Mouse (Mus musculus) hindbrain, embryonic 14.5 days (tissue): ENCODE measurements around the gene Secisbp2l. TPM values are rescaled to one million over a fixed set of nuclear protein-coding genes. Genes with fewer than 3 reads are reported as not detected.

Experiments
- ATAC-seq: fragments of 200-750 bp; cut with Nextera tagmentation; 2 replicates; pipeline ENCODE4 v1.8.0; 2017; ENCODE audit warnings: moderate number of reproducible peaks, mild to moderate bottlenecking, moderate TSS enrichment, moderate library complexity; ENCODE audit not compliant: low FRiP score
- DNase-seq: peaks from one replicate; pipeline ENCODE4 v3.0.0-alpha.2; 2015; ENCODE audit warnings: low spot score
- H3K27ac ChIP-seq: fragments of 300-500 bp; sonication (generic); 2 replicates; pipeline ENCODE4 v1.5.1; 2014; ENCODE audit warnings: mild to moderate bottlenecking, moderate library complexity
- H3K27me3 ChIP-seq: fragments of 300-500 bp; sonication (generic); 2 replicates; pipeline ENCODE4 v1.6.1; 2014; ENCODE audit warnings: mild to moderate bottlenecking, low read length, mixed read lengths; ENCODE audit not compliant: control insufficient read depth, insufficient read depth
- H3K36me3 ChIP-seq: fragments of 300-500 bp; sonication (generic); replicated peaks from 2 replicates; pipeline ENCODE4 v1.6.1; 2014; ENCODE audit not compliant: control insufficient read depth, insufficient read depth
- H3K4me1 ChIP-seq: fragments of 300-500 bp; sonication (generic); replicated peaks from 2 replicates; pipeline ENCODE4 v1.6.1; 2014; ENCODE audit warnings: antibody characterized with exemption, low read length, mixed read lengths; ENCODE audit not compliant: control insufficient read depth, insufficient read depth
- H3K4me2 ChIP-seq: fragments of 300-500 bp; sonication (generic); replicated peaks from 2 replicates; pipeline ENCODE4 v1.6.1; 2014; ENCODE audit warnings: mild to moderate bottlenecking, moderate library complexity
- H3K4me3 ChIP-seq: fragments of 300-500 bp; sonication (generic); replicated peaks from 2 replicates; pipeline ENCODE4 v1.5.1; 2014; ENCODE audit warnings: mild to moderate bottlenecking, low read length
- H3K9ac ChIP-seq: fragments of 300-500 bp; sonication (generic); 2 replicates; pipeline ENCODE4 v1.6.1; 2014
- H3K9me3 ChIP-seq: fragments of 300-500 bp; sonication (generic); 2 replicates; pipeline ENCODE4 v1.6.1; 2016; ENCODE audit warnings: low read length; ENCODE audit not compliant: control insufficient read depth
- WGBS: fragments of 180-500 bp; shearing (Covaris S2); extraction: QIAGEN DNeasy Blood & Tissue Kit; methylation state at CpG from one replicate; pipeline ENCODE4 v1.1.7; 2014; 5-methylcytosine and 5-hydroxymethylcytosine counted together
- polyA plus RNA-seq: library from polyadenylated mRNA; unstranded; fragments of >200 nt; fragmentation: Nextera tagmentation; extraction: Ambion mirVana; gene quantifications from 2 replicates; pipeline ENCODE4 v1.2.1, GENCODE M21; 2014

Gene Secisbp2l
- polyA plus RNA-seq, 1 experiment from 2014 or later, result 37.2 TPM

DNA sequence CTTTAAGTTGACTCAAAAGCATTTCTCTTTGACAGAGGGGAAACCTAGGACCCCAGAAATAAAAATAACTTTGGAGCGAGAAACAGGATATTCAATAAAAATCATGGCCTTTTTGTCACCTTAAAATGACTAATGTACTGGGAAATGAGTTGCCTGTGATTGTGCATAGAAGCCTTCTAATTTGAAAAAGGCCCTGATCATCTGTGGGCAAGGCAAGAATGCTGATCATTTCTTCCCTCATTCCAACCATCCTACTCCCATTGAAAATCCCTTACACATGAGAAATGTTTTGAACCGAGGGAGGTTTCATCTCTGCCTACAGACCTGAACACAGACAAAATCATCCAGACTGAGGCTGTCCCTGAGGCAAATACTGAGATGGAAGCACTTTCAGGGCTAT is 79.8 kb downstream of the Secisbp2l start:
- ATAC-seq, result no peak
- H3K9ac ChIP-seq, result no peak overlapping the region
- no peaks in the 10 kb centered on the region for H3K27me3 ChIP-seq
- no peak overlapping the region for H3K4me3 ChIP-seq
- peaks cover 14% of the 10 kb centered on the region; the same call in 1 of the 2 replicates for H3K4me1 ChIP-seq
- no peaks in the 10 kb centered on the region for H3K36me3 ChIP-seq
- no peak overlapping the region for H3K4me2 ChIP-seq
- DNase-seq, result no peak
- H3K9me3 ChIP-seq, result no peaks in the 10 kb centered on the region
- 83% methylated on average over 2 of the region's 2 CpGs for WGBS
- no peak overlapping the region for H3K27ac ChIP-seq

DNA sequence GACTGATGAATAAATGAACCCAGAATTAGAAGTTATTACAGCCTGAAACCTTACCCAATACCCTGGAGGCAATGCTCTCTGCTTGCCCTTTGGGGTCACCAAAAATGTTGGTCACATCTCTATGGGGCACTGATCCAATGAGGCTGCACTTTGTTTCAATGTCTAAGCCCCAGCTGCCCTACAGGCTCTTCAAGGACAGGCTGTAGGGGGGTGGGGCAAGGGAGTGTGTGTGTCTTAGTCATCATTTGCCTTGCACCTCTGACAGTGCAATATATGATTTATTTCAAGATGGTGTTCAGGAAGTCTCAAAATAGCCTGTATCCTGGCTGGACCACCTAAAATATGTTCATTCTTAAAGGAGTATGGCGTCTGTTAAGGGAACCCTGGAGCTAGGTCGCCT is 81.1 kb downstream of the Secisbp2l start:
- peaks cover 13% of the 10 kb centered on the region; the same call in 1 of the 2 replicates for H3K4me1 ChIP-seq
- no peak overlapping the region for H3K4me3 ChIP-seq
- 86% methylated on average over 2 of the region's 2 CpGs for whole genome bisulfite sequencing
- ATAC-seq, result no peak
- no peaks in the 10 kb centered on the region for H3K9me3 ChIP-seq
- no peak overlapping the region for H3K27ac ChIP-seq
- no peak overlapping the region for H3K4me2 ChIP-seq
- H3K27me3 ChIP-seq, result no peaks in the 10 kb centered on the region
- DNase-seq, result no peak
- H3K9ac ChIP-seq, result no peak overlapping the region
- no peaks in the 10 kb centered on the region for H3K36me3 ChIP-seq

DNA sequence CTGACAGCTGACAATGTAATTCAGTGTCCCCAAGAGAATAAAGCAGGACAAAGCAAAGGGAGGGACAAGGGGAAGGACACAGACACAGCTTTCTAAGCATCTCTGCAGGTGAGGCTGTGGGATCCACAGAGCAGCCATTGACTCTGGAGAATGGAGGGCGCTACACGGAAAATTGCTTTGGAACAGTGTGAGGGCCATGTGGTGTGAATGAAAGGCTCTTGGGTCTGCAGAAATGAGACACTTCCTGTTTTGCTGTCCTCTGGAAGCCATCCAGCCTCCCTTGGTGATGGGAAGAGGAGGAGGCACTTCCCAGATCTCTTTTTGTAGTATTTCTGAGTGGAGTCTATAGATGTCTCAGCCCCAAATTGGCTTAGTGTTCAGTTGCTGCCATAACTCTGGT is 86.5 kb downstream of the Secisbp2l start:
- ATAC-seq (no peak), DNase-seq (no peak)
- Histone ChIP-seq H3K9ac (no peak overlapping the region), H3K4me3 (no peak overlapping the region), H3K4me1 (no peaks in the 10 kb centered on the region), H3K36me3 (no peaks in the 10 kb centered on the region), H3K27ac (no peak overlapping the region), H3K4me2 (no peak overlapping the region), H3K27me3 (no peaks in the 10 kb centered on the region), H3K9me3 (no peaks in the 10 kb centered on the region)
- 24% methylated on average over 2 of the region's 2 CpGs for WGBS

DNA sequence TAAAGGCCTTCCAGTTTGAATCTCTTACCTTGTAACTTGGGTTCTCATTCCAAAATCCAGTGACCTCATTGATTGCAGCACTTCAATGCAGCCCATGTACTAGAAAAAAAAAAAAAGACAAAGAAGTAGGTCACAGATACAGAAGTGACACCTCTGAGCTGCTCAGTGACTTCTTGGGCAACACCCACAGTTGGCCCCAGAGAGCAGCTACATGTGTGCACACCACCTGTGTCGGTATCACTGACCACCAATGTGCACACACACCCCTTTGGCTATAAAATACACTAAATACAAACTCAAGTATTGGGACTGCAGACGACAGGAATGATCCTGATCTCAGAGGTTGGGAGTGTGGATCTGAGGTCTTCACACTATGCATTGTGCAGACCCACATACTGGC is 87.9 kb downstream of the Secisbp2l start:
- no peak for DNase-seq
- no peaks in the 10 kb centered on the region for H3K9me3 ChIP-seq
- H3K4me1 ChIP-seq, result no peaks in the 10 kb centered on the region
- no peak overlapping the region for H3K9ac ChIP-seq
- no peak for ATAC-seq
- no peak overlapping the region for H3K4me2 ChIP-seq
- H3K27ac ChIP-seq, result no peak overlapping the region
- H3K36me3 ChIP-seq, result no peaks in the 10 kb centered on the region
- WGBS, result 86% methylated on average over 2 of the region's 2 CpGs
- no peak overlapping the region for H3K4me3 ChIP-seq
- no peaks in the 10 kb centered on the region for H3K27me3 ChIP-seq

DNA sequence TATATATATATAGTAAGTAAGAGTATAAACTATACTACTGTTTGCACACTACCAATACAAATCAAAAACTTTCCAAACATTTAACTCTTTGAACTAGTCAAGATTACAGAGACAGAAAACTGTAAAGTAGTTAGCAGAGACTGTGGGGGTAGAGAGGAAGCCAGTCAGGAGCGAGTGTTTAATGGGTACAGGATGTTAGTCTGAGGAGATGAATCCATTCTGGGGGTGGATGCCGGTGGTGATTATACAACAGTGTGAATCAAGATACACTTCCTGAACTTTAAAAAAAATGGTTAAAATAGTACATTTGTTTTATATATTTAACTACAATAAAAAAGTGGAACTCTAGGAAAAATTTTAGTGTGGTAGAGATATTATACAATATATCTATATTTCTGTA is 90.7 kb downstream of the Secisbp2l start:
- no peak overlapping the region for H3K4me2 ChIP-seq
- H3K27me3 ChIP-seq, result no peaks in the 10 kb centered on the region
- no peaks in the 10 kb centered on the region for H3K9me3 ChIP-seq
- WGBS, result 82% methylated on average over 2 of the region's 2 CpGs
- H3K9ac ChIP-seq, result no peak overlapping the region
- no peak for DNase-seq
- no peaks in the 10 kb centered on the region for H3K36me3 ChIP-seq
- H3K4me3 ChIP-seq, result no peak overlapping the region
- H3K27ac ChIP-seq, result no peak overlapping the region
- no peaks in the 10 kb centered on the region for H3K4me1 ChIP-seq
- ATAC-seq, result no peak

Other genes with a start within 250 kb of the Secisbp2l start
- gene Cep152, start 157.8 kb downstream of the Secisbp2l start, polyA plus RNA-seq, result 2.8 and 3.2 TPM in 2 replicates
- gene Eid1, start 109.8 kb downstream of the Secisbp2l start, polyA plus RNA-seq, result 552 and 600 TPM in 2 replicates
- gene Shc4, start 58.7 kb downstream of the Secisbp2l start, polyA plus RNA-seq, result 3.3 and 3.8 TPM in 2 replicates
- 32.0 and 36.2 TPM in 2 replicates for gene Galk2, start 76.2 kb upstream of the Secisbp2l start, polyA plus RNA-seq
- 69.2 and 74.0 TPM in 2 replicates for gene Cops2, start 76.3 kb upstream of the Secisbp2l start, polyA plus RNA-seq